Comparison of ENCODE assay signal across 12 mouse cellular contexts in genomic region chr3:103405871-103406765, GRCm38 (mm10).
DNase-seq lines count a peak whose midpoint lies in the region; ATAC-seq and TF ChIP-seq lines count a peak whose summit lies in the region.
"Had no signal": no experiment of that assay in that cellular context is flagged by ENCODE, and none has a peak within 500 bp of the region (broad histone marks: within the 10 kb centered on the region; RNA-seq: fewer than 3 reads in every experiment).

No protein-coding gene starts in this region.

- no peaks in the 10 kb centered on the region for H3K27me3 ChIP-seq in midbrain, embryonic 15.5 days (replicated peaks)
- H3K27me3 ChIP-seq: embryonic facial prominence, embryonic 15.5 days; heart, embryonic 13.5 days had no signal

- intact Hi-C loops in gastrocnemius, adult 2 months (cut with DNase I) = no loop called here

- ATAC-seq in inflammation-experienced regulatory T-cells, adult 6 months = peak; percentile 63
- no peak for ATAC-seq in midbrain, embryonic 15.5 days (replicated peaks)

- H3K9ac ChIP-seq in midbrain, embryonic 15.5 days = no peak overlapping the region
- H3K9ac ChIP-seq: embryonic facial prominence, embryonic 15.5 days; heart, embryonic 13.5 days had no signal

- no peak overlapping the region for H3K4me2 ChIP-seq in midbrain, embryonic 15.5 days
- H3K4me2 ChIP-seq: embryonic facial prominence, embryonic 15.5 days; heart, embryonic 13.5 days had no signal

- DNase-seq in gastrocnemius, adult 2 months = no peak
- no peak for DNase-seq in gastrocnemius, postnatal 10 days
- peak; percentile 74 for DNase-seq in 3134 (ENCODE audit: extremely low read depth, insufficient read length, low spot score)
- DNase-seq in T-cell, adult 2 months (ENCODE audit: low spot score) = peak; percentile 32
- no peak for DNase-seq in thymus, postnatal 14 days
- no peak for DNase-seq in kidney, postnatal 25 days
- DNase-seq: cerebellum, postnatal 36 days; liver had no signal

- no peak overlapping the region for H3K4me3 ChIP-seq in gastrocnemius, adult 2 months
- no peak overlapping the region for H3K4me3 ChIP-seq in midbrain, embryonic 15.5 days
- H3K4me3 ChIP-seq: embryonic facial prominence, embryonic 15.5 days; heart, embryonic 13.5 days had no signal

- peak overlapping the region; percentile 54; the same call in 1 of the 2 replicates for H3K27ac ChIP-seq in gastrocnemius, adult 2 months
- H3K27ac ChIP-seq in midbrain, embryonic 15.5 days = no peak overlapping the region
- H3K27ac ChIP-seq: embryonic facial prominence, embryonic 15.5 days; heart, embryonic 13.5 days had no signal

- no peaks in the 10 kb centered on the region for H3K36me3 ChIP-seq in midbrain, embryonic 15.5 days (replicated peaks)
- H3K36me3 ChIP-seq: embryonic facial prominence, embryonic 15.5 days; heart, embryonic 13.5 days had no signal

- H3K9me3 ChIP-seq in midbrain, embryonic 15.5 days = no peaks in the 10 kb centered on the region
- H3K9me3 ChIP-seq: embryonic facial prominence, embryonic 15.5 days; heart, embryonic 13.5 days had no signal

- H3K4me1 ChIP-seq in midbrain, embryonic 15.5 days = peaks cover 18% of the 10 kb centered on the region

- TF ChIP-seq CTCF in gastrocnemius, adult 2 months (IDR thresholded peaks at IDR 0.05) = no peak

- WGBS in midbrain, embryonic 15.5 days = 86% methylated on average over 11 of the region's 11 CpGs

Comparison
In these comparisons a context has a peak if more than half of its experiments do, and no peak if none do; other contexts are left out.
1. DNase-seq: peak in 3134 (single experiment) and T-cell, adult 2 months (single experiment); none in gastrocnemius, adult 2 months (single experiment), gastrocnemius, postnatal 10 days (single experiment), thymus, postnatal 14 days (single experiment) and kidney, postnatal 25 days (0 of 2).